24 mouse cellular contexts compared by ENCODE assay signal in the genomic region with DNA sequence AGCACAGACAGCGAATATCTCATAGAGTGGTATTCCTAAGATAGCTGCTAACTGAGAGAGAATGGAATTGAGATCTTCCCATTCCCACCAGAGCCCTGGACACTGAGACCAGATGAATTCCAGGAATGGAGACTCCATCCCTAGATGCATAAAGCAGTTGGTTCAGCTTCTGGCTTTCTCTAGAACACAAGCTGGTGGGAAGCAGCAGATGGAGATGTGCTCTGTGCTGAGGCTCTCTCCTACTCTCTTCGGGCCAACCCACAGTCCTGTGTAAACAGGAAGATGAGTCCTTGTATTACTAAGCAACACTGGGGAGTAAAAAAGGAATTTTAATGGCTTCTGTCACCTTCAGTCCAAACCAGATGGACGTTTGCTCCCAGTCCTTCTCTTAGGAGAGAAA. TPM values are rescaled to one million over a fixed set of nuclear protein-coding genes. Genes with fewer than 3 reads are reported as not detected.
A peak's percentile ranks its signal among the peaks of the same experiment; 100 is the strongest.
DNase-seq lines count a peak whose midpoint lies in the region; ATAC-seq and TF ChIP-seq lines count a peak whose summit lies in the region.
"Had no signal": no experiment of that assay in that cellular context is flagged by ENCODE, and none has a peak within 500 bp of the region (broad histone marks: within the 10 kb centered on the region; RNA-seq: fewer than 3 reads in every experiment).

No protein-coding gene starts in this region.

- no peaks in the 10 kb centered on the region for H3K4me1 ChIP-seq in liver, embryonic 12.5 days
- H3K4me1 ChIP-seq in hindbrain, postnatal 0 days (ENCODE audit: insufficient read depth, low read length): no peaks in the 10 kb centered on the region
- H3K4me1 ChIP-seq: embryonic facial prominence, embryonic 10.5 days; midbrain, embryonic 10.5 days had no signal

- H3K9me3 ChIP-seq in liver, embryonic 12.5 days (replicated peaks): no peaks in the 10 kb centered on the region
- H3K9me3 ChIP-seq in hindbrain, postnatal 0 days (ENCODE audit: low read length): no peaks in the 10 kb centered on the region
- H3K9me3 ChIP-seq: embryonic facial prominence, embryonic 10.5 days; midbrain, embryonic 10.5 days had no signal

- H3K36me3 ChIP-seq in liver, embryonic 12.5 days: no peaks in the 10 kb centered on the region
- 0 out of 2 replicates have a peak, but pooled peaks cover 4% of the 10 kb centered on the region for H3K36me3 ChIP-seq in hindbrain, postnatal 0 days (ENCODE audit: insufficient read depth, low read length)
- H3K36me3 ChIP-seq: embryonic facial prominence, embryonic 10.5 days; midbrain, embryonic 10.5 days had no signal

- no peak overlapping the region for H3K9ac ChIP-seq in liver, embryonic 12.5 days
- H3K9ac ChIP-seq in hindbrain, postnatal 0 days (replicated peaks; ENCODE audit: low read length): no peak overlapping the region
- H3K9ac ChIP-seq: liver, postnatal 0 days had no signal

- TF ChIP-seq CTCF in left cerebral cortex, adult 2 months (IDR thresholded peaks at IDR 0.05): no peak
- no peak for TF ChIP-seq CTCF in hindbrain, postnatal 0 days (IDR thresholded peaks at IDR 0.05; ENCODE audit: low read depth)

- intact Hi-C loops in left cerebral cortex, adult 2 months (cut with DNase I): no loop called here
- intact Hi-C loops in left cerebral cortex, postnatal 10 days (cut with DNase I): no loop called here
- intact Hi-C loops in left cerebral cortex, postnatal 14 days (cut with DNase I): no loop called here

- 47% methylated on average over 3 of the region's 3 CpGs for WGBS in liver, embryonic 12.5 days (ENCODE audit: insufficient replicate concordance)
- whole genome bisulfite sequencing in hindbrain, postnatal 0 days: 57% methylated on average over 3 of the region's 3 CpGs

- peak; percentile 53 for DNase-seq in layer of hippocampus, adult 11-12 months (ENCODE audit: low spot score)
- no peak for DNase-seq in layer of hippocampus, postnatal 14 days (ENCODE audit: low spot score in 2 of 2)
- no peak for DNase-seq in left cerebral cortex, adult 2 months (ENCODE audit: extremely low spot score in 1 of 2, low spot score in 2 of 2)
- DNase-seq in left cerebral cortex, postnatal 10 days (ENCODE audit: extremely low spot score in 1 of 2, low spot score in 2 of 2): no peak
- peak; percentile 49 to 55 for DNase-seq in left cerebral cortex, postnatal 14 days (ENCODE audit: low spot score in 2 of 2)
- peak; percentile 35 for DNase-seq in right cerebral cortex, postnatal 25 days
- DNase-seq in hindbrain, postnatal 0 days (ENCODE audit: low spot score): no peak
- DNase-seq: adrenal gland, adult 2 months; cerebellum, adult 11-12 months; cerebellum, postnatal 10 days; gastrocnemius, postnatal 14 days; heart, adult 11 months; kidney, adult 9 months; kidney, postnatal 36 days; liver, postnatal 0 days; thymus, postnatal 14 days had no signal

- 0 out of 2 replicates have a peak, but pooled peaks cover 3% of the 10 kb centered on the region for H3K27me3 ChIP-seq in liver, embryonic 12.5 days (replicated peaks)
- no peaks in the 10 kb centered on the region for H3K27me3 ChIP-seq in hindbrain, postnatal 0 days (ENCODE audit: insufficient read depth, low read length)

- ATAC-seq in liver, embryonic 12.5 days: no peak
- ATAC-seq in hindbrain, postnatal 0 days: no peak
- ATAC-seq: forebrain, embryonic 16.5 days; hindbrain, embryonic 16.5 days; intestine, embryonic 16.5 days; liver, postnatal 0 days; lung, postnatal 0 days had no signal

- H3K4me3 ChIP-seq in left cerebral cortex, adult 2 months: no peak overlapping the region
- no peak overlapping the region for H3K4me3 ChIP-seq in liver, embryonic 12.5 days
- no peak overlapping the region for H3K4me3 ChIP-seq in hindbrain, postnatal 0 days (ENCODE audit: low read length)
- H3K4me3 ChIP-seq: embryonic facial prominence, embryonic 10.5 days; midbrain, embryonic 10.5 days had no signal

- no peak overlapping the region for H3K4me2 ChIP-seq in liver, embryonic 12.5 days
- H3K4me2 ChIP-seq in hindbrain, postnatal 0 days (ENCODE audit: low read depth, low read length): no peak overlapping the region
- H3K4me2 ChIP-seq: heart, embryonic 11.5 days had no signal

- peak overlapping the region; percentile 50 for H3K27ac ChIP-seq in left cerebral cortex, adult 2 months
- H3K27ac ChIP-seq in liver, embryonic 12.5 days: no peak overlapping the region
- no peak overlapping the region for H3K27ac ChIP-seq in hindbrain, postnatal 0 days
- H3K27ac ChIP-seq: embryonic facial prominence, embryonic 10.5 days; midbrain, embryonic 10.5 days had no signal

RNA-seq across cellular contexts. Expression of a gene that starts 32.4 kb away (rescaled TPM):
- 10 to 100 TPM; 20.8 to 24.4 TPM for total RNA-seq in layer of hippocampus, postnatal 14 days (2021)
- total RNA-seq in left cerebral cortex, adult 2 months (2021): 10 to 100 TPM; 14.0 to 15.6 TPM
- total RNA-seq in left cerebral cortex, postnatal 10 days (2021): 1 to 10 TPM; 6.7 to 7.4 TPM
- 1 to 10 TPM; 6.1 to 8.3 TPM for total RNA-seq in left cerebral cortex, postnatal 14 days (2021)
- 0.04 TPM in 1 of 2 replicates, not detected in the other for polyA plus RNA-seq in liver, embryonic 12.5 days (2016; fragmentation: Nextera tagmentation; extraction: Ambion mirVana)
- 29.5 and 33.1 TPM in 2 replicates for total RNA-seq in hindbrain, postnatal 0 days (2014; rRNA removed)
- polyA plus RNA-seq in hindbrain, postnatal 0 days (2015; fragmentation: Nextera tagmentation; extraction: Ambion mirVana): 6.0 and 8.1 TPM in 2 replicates

Comparison
In these comparisons a context has a peak if more than half of its experiments do, and no peak if none do; other contexts are left out.
1. DNase-seq: peak in layer of hippocampus, adult 11-12 months (single experiment), left cerebral cortex, postnatal 14 days (2 of 2) and right cerebral cortex, postnatal 25 days (single experiment); none in layer of hippocampus, postnatal 14 days (0 of 2), left cerebral cortex, adult 2 months (0 of 2), left cerebral cortex, postnatal 10 days (0 of 2) and hindbrain, postnatal 0 days (single experiment).